Mouse (Mus musculus) midbrain, postnatal 0 days (tissue): ENCODE results near the gene Cpxm1. TPM values are rescaled to one million over a fixed set of nuclear protein-coding genes. Genes with fewer than 3 reads are reported as not detected.

Experiments used
- ATAC-seq: fragments of 200-750 bp; cut with Nextera tagmentation; 2 replicates; pipeline ENCODE4 v1.8.0; 2017; ENCODE audit warnings: moderate number of reproducible peaks, mild to moderate bottlenecking, moderate TSS enrichment, moderate library complexity; ENCODE audit not compliant: low FRiP score
- DNase-seq: peaks from one replicate; pipeline ENCODE4 v3.0.0-alpha.2; 2015; ENCODE audit warnings: low spot score
- H3K27ac ChIP-seq: fragments of 300-500 bp; sonication (generic); 2 replicates; pipeline ENCODE4 v1.5.1; 2014; ENCODE audit warnings: low read depth, mild to moderate bottlenecking, low read length, mixed read lengths
- H3K27me3 ChIP-seq: fragments of 300-500 bp; sonication (generic); 2 replicates; pipeline ENCODE4 v1.6.1; 2014; ENCODE audit warnings: low read length, control low read depth, mixed read lengths; ENCODE audit not compliant: insufficient read depth
- H3K36me3 ChIP-seq: fragments of 300-500 bp; sonication (generic); 2 replicates; pipeline ENCODE4 v1.6.1; 2014; ENCODE audit warnings: low read length, control low read depth, mixed read lengths; ENCODE audit not compliant: insufficient read depth
- H3K4me1 ChIP-seq: fragments of 300-500 bp; sonication (generic); 2 replicates; pipeline ENCODE4 v1.6.1; 2014; ENCODE audit warnings: mild to moderate bottlenecking, control low read depth, antibody characterized with exemption, low read length, mixed read lengths; ENCODE audit not compliant: insufficient read depth
- H3K4me2 ChIP-seq: fragments of 300-500 bp; sonication (generic); 2 replicates; pipeline ENCODE4 v1.6.1; 2014; ENCODE audit warnings: low read depth, mild to moderate bottlenecking, low read length, mixed read lengths; ENCODE audit not compliant: poor library complexity, severe bottlenecking
- H3K4me3 ChIP-seq: fragments of 300-500 bp; sonication (generic); 2 replicates; pipeline ENCODE4 v1.5.1; 2014; ENCODE audit warnings: low read depth, mild to moderate bottlenecking, low read length, moderate library complexity
- H3K9ac ChIP-seq: fragments of 300-500 bp; sonication (generic); replicated peaks from 2 replicates; pipeline ENCODE4 v1.6.1; 2014; ENCODE audit warnings: mild to moderate bottlenecking, low read length, moderate library complexity, mixed read lengths; ENCODE audit not compliant: poor library complexity, severe bottlenecking
- H3K9me3 ChIP-seq: fragments of 300-500 bp; sonication (generic); 2 replicates; pipeline ENCODE4 v1.6.1; 2016; ENCODE audit warnings: low read length, control low read depth
- CTCF ChIP-seq: IDR thresholded peaks from 2 replicates; pipeline ENCODE4 v1.5.1; 2016; ENCODE audit warnings: antibody characterized with exemption, mild to moderate bottlenecking
- WGBS: fragments of 180-500 bp; shearing (Covaris S2); extraction: QIAGEN DNeasy Blood & Tissue Kit; methylation state at CpG from one replicate; pipeline ENCODE4 v1.1.7; 2014; 5-methylcytosine and 5-hydroxymethylcytosine counted together
- polyA plus RNA-seq: library from polyadenylated mRNA; unstranded; fragments of >200 nt; fragmentation: Nextera tagmentation; extraction: Ambion mirVana; gene quantifications from 2 replicates; pipeline ENCODE4 v1.2.1, GENCODE M21; 2015
- total RNA-seq: library from RNA; depleted of rRNA; stranded (reverse); fragments of >200 nt; gene quantifications from 2 replicates; pipeline ENCODE4 v1.2.3, GENCODE M21; 2014

Gene Cpxm1
- total and polyA plus RNA-seq, 2 experiments from 2014 or later, result 26.2 to 32.4 TPM

- TF ChIP-seq CTCF, result no peak
- H3K9me3 ChIP-seq, result no peaks in the 10 kb centered on the region
- H3K27me3 ChIP-seq, result peaks cover 29% of the 10 kb centered on the region
- no peaks in the 10 kb centered on the region; the same call in 1 of the 2 replicates for H3K4me1 ChIP-seq
- WGBS, result 35% methylated on average over 5 of the region's 5 CpGs
- ATAC-seq (no peak), DNase-seq (no peak)
- H3K4me2 ChIP-seq, result no peak overlapping the region
- H3K27ac ChIP-seq, result no peak overlapping the region
- H3K36me3 ChIP-seq, result peaks cover 8% of the 10 kb centered on the region; the same call in 1 of the 2 replicates
- no peak overlapping the region for H3K4me3 ChIP-seq
- no peak overlapping the region for H3K9ac ChIP-seq
Measured at GRCm38 (mm10) chr2:130358852-130359251, 38.5 kb downstream of the Cpxm1 start.

DNA sequence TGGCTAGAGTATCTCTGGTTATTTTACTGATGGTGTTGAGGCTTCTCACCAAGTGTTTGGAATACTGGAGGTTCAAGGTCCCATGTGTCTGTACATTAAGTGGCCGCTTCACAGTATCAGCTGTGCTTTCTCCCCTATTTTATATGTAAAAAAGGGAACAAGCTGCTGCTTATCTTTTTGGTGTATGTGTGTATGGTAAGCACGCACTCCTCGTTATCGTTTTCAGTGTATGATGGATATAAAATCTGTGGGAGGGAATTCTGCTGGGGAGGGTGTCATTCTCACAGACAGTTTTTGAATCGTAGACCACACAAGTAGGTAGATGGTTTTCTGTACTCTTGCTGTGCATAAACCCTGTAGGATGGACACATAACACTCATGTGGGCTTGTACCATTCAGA, 39.8 kb downstream of the Cpxm1 start:
- Histone ChIP-seq H3K9ac (no peak overlapping the region), H3K4me3 (no peak overlapping the region), H3K36me3 (peaks cover 8% of the 10 kb centered on the region; the same call in 1 of the 2 replicates), H3K9me3 (no peaks in the 10 kb centered on the region), H3K27me3 (peaks cover 19% of the 10 kb centered on the region), H3K27ac (no peak overlapping the region), H3K4me1 (no peaks in the 10 kb centered on the region; the same call in 1 of the 2 replicates), H3K4me2 (no peak overlapping the region)
- 89% methylated on average over 5 of the region's 5 CpGs for WGBS
- no peak for TF ChIP-seq CTCF
- DNase-seq (no peak), ATAC-seq (no peak)

GRCm38 (mm10) chr2:130353889-130354288, 43.5 kb downstream of the Cpxm1 start:
- H3K9me3 ChIP-seq, result no peaks in the 10 kb centered on the region
- ATAC-seq, result no peak
- TF ChIP-seq CTCF, result no peak
- no peak for DNase-seq
- H3K36me3 ChIP-seq, result peaks cover 3% of the 10 kb centered on the region; the same call in 1 of the 2 replicates
- 73% methylated on average over 3 of the region's 3 CpGs for WGBS
- H3K9ac ChIP-seq, result no peak overlapping the region
- H3K27ac ChIP-seq, result no peak overlapping the region
- H3K4me2 ChIP-seq, result no peak overlapping the region
- H3K4me1 ChIP-seq, result no peaks in the 10 kb centered on the region
- H3K4me3 ChIP-seq, result no peak overlapping the region
- H3K27me3 ChIP-seq, result no peaks in the 10 kb centered on the region

DNA sequence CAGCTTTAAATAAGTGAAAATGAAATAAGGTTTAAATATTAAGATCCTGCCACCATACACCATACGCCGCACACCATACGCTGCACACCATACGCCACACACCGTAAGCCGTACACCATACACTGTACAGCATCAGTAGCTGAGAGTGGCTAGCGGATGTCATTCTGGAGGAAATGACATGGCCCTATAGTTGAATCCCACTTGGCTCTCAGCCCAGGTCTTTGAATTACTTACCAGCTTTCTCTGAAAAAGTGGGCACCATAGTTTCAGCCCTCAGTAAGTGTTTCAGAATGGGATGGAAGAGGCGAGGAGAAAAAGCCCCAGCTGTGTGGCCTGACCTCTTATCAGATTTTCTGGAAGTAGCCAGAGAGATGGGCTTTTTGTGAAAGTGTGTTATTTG, 44.0 kb downstream of the Cpxm1 start:
- H3K36me3 ChIP-seq, result peaks cover 3% of the 10 kb centered on the region; the same call in 1 of the 2 replicates
- H3K4me2 ChIP-seq, result no peak overlapping the region
- no peak overlapping the region for H3K9ac ChIP-seq
- no peaks in the 10 kb centered on the region for H3K9me3 ChIP-seq
- H3K27me3 ChIP-seq, result no peaks in the 10 kb centered on the region
- no peak overlapping the region for H3K27ac ChIP-seq
- no peak overlapping the region for H3K4me3 ChIP-seq
- 90% methylated on average over 8 of the region's 8 CpGs for WGBS
- no peak for TF ChIP-seq CTCF
- ATAC-seq (no peak), DNase-seq (no peak)
- no peaks in the 10 kb centered on the region for H3K4me1 ChIP-seq

DNA sequence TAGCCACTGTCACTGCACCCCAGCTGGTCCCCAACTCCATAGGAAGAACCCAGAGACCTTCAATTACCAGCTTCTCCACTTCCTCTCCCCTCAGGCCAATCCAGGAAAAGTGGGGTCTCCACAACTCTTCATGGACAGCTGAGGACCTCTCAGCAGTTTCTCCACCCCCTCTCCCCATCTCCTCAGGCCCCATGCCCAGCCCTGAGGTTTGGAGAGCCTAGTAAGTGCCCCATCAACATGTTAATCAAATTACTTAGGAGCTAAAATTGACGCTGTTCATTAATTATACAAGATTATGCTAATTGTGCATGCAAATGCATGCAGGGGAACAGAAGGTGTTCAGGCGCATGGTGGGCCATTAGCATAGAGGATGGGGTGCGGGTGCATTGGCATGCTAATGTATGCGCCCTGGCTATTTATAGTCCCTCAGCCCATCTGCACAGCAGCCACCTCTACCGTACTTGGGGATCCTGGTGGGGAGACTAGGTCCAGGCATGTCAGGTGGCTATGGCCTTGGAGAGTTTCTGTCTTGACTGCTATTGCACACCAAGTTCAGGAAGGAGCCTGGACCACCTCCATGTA, 45.5 kb downstream of the Cpxm1 start:
- no peak for DNase-seq
- no peak for ATAC-seq
- no peaks in the 10 kb centered on the region for H3K4me1 ChIP-seq
- no peak overlapping the region for H3K27ac ChIP-seq
- 23% methylated on average over 5 of the region's 5 CpGs for WGBS
- no peak for TF ChIP-seq CTCF
- no peak overlapping the region for H3K4me2 ChIP-seq
- H3K9me3 ChIP-seq, result no peaks in the 10 kb centered on the region
- no peak overlapping the region for H3K4me3 ChIP-seq
- no peaks in the 10 kb centered on the region for H3K27me3 ChIP-seq
- H3K9ac ChIP-seq, result no peak overlapping the region
- H3K36me3 ChIP-seq, result peaks cover 3% of the 10 kb centered on the region; the same call in 1 of the 2 replicates

DNA sequence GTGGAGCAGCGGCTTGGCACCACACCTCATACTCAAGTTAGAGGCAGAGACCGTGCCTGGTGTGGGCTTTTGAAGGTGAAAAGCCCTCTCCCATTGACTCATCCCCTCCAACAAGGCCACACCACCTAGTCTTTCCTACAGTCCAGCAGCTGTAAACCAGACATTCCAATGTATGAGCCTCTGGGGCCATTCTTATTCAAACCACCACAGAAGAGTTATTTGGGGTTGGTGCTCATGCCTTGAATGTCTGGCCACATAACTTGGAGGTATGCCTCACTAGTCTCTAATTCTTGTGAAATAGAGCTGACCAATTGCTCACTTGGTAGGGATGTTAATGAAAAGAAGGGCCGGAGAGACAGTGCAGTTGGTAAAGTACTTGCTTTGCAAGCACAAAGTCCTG, 47.0 kb downstream of the Cpxm1 start:
- DNase-seq (no peak), ATAC-seq (no peak)
- H3K4me1 ChIP-seq, result no peaks in the 10 kb centered on the region
- H3K9me3 ChIP-seq, result no peaks in the 10 kb centered on the region
- H3K36me3 ChIP-seq, result peaks cover 3% of the 10 kb centered on the region; the same call in 1 of the 2 replicates
- no peaks in the 10 kb centered on the region for H3K27me3 ChIP-seq
- H3K27ac ChIP-seq, result no peak overlapping the region
- 87% methylated on average over 3 of the region's 3 CpGs for WGBS
- no peak for TF ChIP-seq CTCF
- H3K9ac ChIP-seq, result no peak overlapping the region
- no peak overlapping the region for H3K4me2 ChIP-seq
- no peak overlapping the region for H3K4me3 ChIP-seq
